Mouse (Mus musculus) cerebellum, adult 11-12 months (tissue): ENCODE results near the gene Sfpq.
"Not testable (repeated sequence)": the region's sequence is repeated elsewhere in the genome, so short reads cannot be mapped to it uniquely, and the experiment has no call there.

Experiments used
- DNase-seq: peaks from one replicate; pipeline ENCODE4 v3.0.0; 2022

The Sfpq gene

GRCm38 (mm10) chr4:127021151-127021945 is at the start of gene Sfpq:
Sfpq (plus strand) TSS chr4:127021324.
- DNase-seq = peak; percentile 97

- DNase-seq = no peak
These were observed 43.7 kb upstream of the Sfpq start for GRCm38 (mm10) chr4:126977467-126977866.

- DNase-seq = no peak
These were observed 42.4 kb upstream of the Sfpq start for GRCm38 (mm10) chr4:126978706-126979105.

- DNase-seq = no peak
These were observed 37.8 kb upstream of the Sfpq start for GRCm38 (mm10) chr4:126983321-126983720.

GRCm38 (mm10) chr4:126983736-126984525 is 37.2 kb upstream of the Sfpq start:
- DNase-seq = not testable (repeated sequence)

GRCm38 (mm10) chr4:126986768-126987167 is 34.4 kb upstream of the Sfpq start:
- DNase-seq = no peak

- DNase-seq = no peak
These were observed 32.6 kb upstream of the Sfpq start for GRCm38 (mm10) chr4:126988503-126988902.

- no peak for DNase-seq
These were observed 30.6 kb upstream of the Sfpq start for GRCm38 (mm10) chr4:126990553-126990952.

GRCm38 (mm10) chr4:126992356-126992755 is 28.8 kb upstream of the Sfpq start:
- no peak for DNase-seq

GRCm38 (mm10) chr4:126999372-126999771 is 21.8 kb upstream of the Sfpq start:
- DNase-seq = not testable (repeated sequence)

- no peak for DNase-seq
These were observed 20.5 kb upstream of the Sfpq start for GRCm38 (mm10) chr4:127000601-127001105.

- DNase-seq = no peak
These were observed 16.7 kb upstream of the Sfpq start for GRCm38 (mm10) chr4:127004384-127004783.

GRCm38 (mm10) chr4:127005113-127005936 is 15.8 kb upstream of the Sfpq start:
- DNase-seq = peak; percentile 36

GRCm38 (mm10) chr4:127015294-127015993 is 5.7 kb upstream of the Sfpq start:
- DNase-seq = peak; percentile 80

- DNase-seq = no peak
These were observed 4.8 kb upstream of the Sfpq start for GRCm38 (mm10) chr4:127016366-127016765.

- DNase-seq = no peak
These were observed 543 bp upstream of the Sfpq start for GRCm38 (mm10) chr4:127020411-127021150.

GRCm38 (mm10) chr4:127021989-127022626 is 984 bp downstream of the Sfpq start:
- DNase-seq = peak; percentile 89

GRCm38 (mm10) chr4:127023201-127023600 is 2.1 kb downstream of the Sfpq start:
- no peak for DNase-seq

- no peak for DNase-seq
These were observed 3.1 kb downstream of the Sfpq start for GRCm38 (mm10) chr4:127024240-127024639.

- no peak for DNase-seq
These were observed 5.7 kb downstream of the Sfpq start for GRCm38 (mm10) chr4:127026826-127027225.
